ENCODE assay signal across 8 mouse cellular contexts in the genomic region with DNA sequence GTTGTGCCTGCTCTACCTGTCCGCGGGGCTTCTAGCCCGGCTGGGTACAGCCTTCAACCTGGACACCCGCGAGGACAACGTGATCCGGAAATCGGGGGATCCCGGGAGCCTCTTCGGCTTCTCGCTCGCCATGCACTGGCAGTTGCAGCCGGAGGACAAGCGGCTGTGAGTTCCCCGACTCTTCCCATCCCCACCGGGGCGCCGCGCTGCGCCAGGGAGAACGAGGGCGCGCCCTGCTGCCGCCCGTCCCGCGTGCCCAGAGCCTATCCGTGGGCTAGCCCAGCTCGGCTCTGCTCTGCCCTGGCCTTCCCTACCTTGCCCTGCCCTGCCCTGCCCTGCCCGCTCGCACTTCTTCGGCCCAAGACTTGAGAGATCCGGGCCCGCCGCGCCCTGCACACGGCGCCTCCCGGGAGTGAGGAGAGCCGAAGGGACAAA. TPM values are rescaled to one million over a fixed set of nuclear protein-coding genes. Genes with fewer than 3 reads are reported as not detected.
DNase-seq lines count a peak whose midpoint lies in the region; ATAC-seq and TF ChIP-seq lines count a peak whose summit lies in the region.

No protein-coding gene starts in this region.

- ATAC-seq in forebrain, embryonic 14.5 days: peak; percentile 82
- peak; percentile 61 for ATAC-seq in liver, embryonic 14.5 days (ENCODE audit: insufficient read depth)
- ATAC-seq in neural tube, embryonic 13.5 days (ENCODE audit: low read depth): peak; percentile 84

- WGBS in forebrain, embryonic 14.5 days: under 1% methylated on average over 38 of the region's 40 CpGs
- WGBS in liver, embryonic 14.5 days (ENCODE audit: insufficient replicate concordance): 0% methylated on average over 40 of the region's 40 CpGs
- 0% methylated on average over 30 of the region's 40 CpGs for WGBS in neural tube, embryonic 13.5 days

- peak overlapping the region; percentile 93 for H3K4me2 ChIP-seq in forebrain, embryonic 14.5 days (ENCODE audit: low read length)
- H3K4me2 ChIP-seq in liver, embryonic 14.5 days (ENCODE audit: low read depth): peak overlapping the region; percentile 78
- H3K4me2 ChIP-seq in neural tube, embryonic 13.5 days: peak overlapping the region; percentile 94

- no peaks in the 10 kb centered on the region for H3K36me3 ChIP-seq in forebrain, embryonic 14.5 days (ENCODE audit: control insufficient read depth, insufficient read depth, low read length)
- H3K36me3 ChIP-seq in liver, embryonic 14.5 days (replicated peaks; ENCODE audit: control insufficient read depth, insufficient read depth, low read depth): no peaks in the 10 kb centered on the region
- H3K36me3 ChIP-seq in neural tube, embryonic 13.5 days: no peaks in the 10 kb centered on the region

- TF ChIP-seq CTCF in liver, embryonic 14.5 days (IDR thresholded peaks at IDR 0.05; ENCODE audit: low read depth): no peak

- H3K4me1 ChIP-seq in forebrain, embryonic 14.5 days (ENCODE audit: control insufficient read depth, insufficient read depth, low read length): peaks cover 10% of the 10 kb centered on the region
- H3K4me1 ChIP-seq in liver, embryonic 14.5 days (replicated peaks; ENCODE audit: control insufficient read depth in 2 of 2, insufficient read depth in 2 of 2, low read length in 1 of 2): peaks cover 3 to 5% of the 10 kb centered on the region in 2 experiments; a peak in 1 of 4 replicates
- H3K4me1 ChIP-seq in neural tube, embryonic 13.5 days (replicated peaks): peaks cover 21% of the 10 kb centered on the region

- no peak for TF ChIP-seq EP300 in liver, embryonic 14.5 days (IDR thresholded peaks at IDR 0.05; ENCODE audit: low read depth)

- H3K4me3 ChIP-seq in forebrain, embryonic 14.5 days (ENCODE audit: low read depth, low read length): peak overlapping the region; percentile 85
- peak overlapping the region; percentile 63 to 64 for H3K4me3 ChIP-seq in liver, embryonic 14.5 days (ENCODE audit: insufficient read depth in 1 of 2, low read depth in 2 of 2, low read length in 2 of 2)
- H3K4me3 ChIP-seq in neural tube, embryonic 13.5 days: peak overlapping the region; percentile 57

- DNase-seq in ovary, adult 18-20 months (ENCODE audit: low spot score): peak; percentile 29
- no peak for DNase-seq in ovary, postnatal 10 days (ENCODE audit: low spot score)
- DNase-seq in adrenal gland, postnatal 36 days: peak; percentile 68 to 73
- DNase-seq in forebrain, embryonic 14.5 days (ENCODE audit: low spot score): peak; percentile 60
- peak; percentile 71 for DNase-seq in induced T-regulatory cell, adult 2 months (ENCODE audit: low read depth)
- no peak for DNase-seq in liver, embryonic 14.5 days (ENCODE audit: low read depth in 3 of 3, low spot score in 3 of 3)
- no peak for DNase-seq in retina, embryonic 14.5 days (ENCODE audit: low spot score)

- peak overlapping the region; percentile 74 for H3K27ac ChIP-seq in forebrain, embryonic 14.5 days (ENCODE audit: low read depth, low read length)
- no peak overlapping the region for H3K27ac ChIP-seq in liver, embryonic 14.5 days
- H3K27ac ChIP-seq in neural tube, embryonic 13.5 days (replicated peaks): peak overlapping the region; percentile 42

- H3K27me3 ChIP-seq in forebrain, embryonic 14.5 days (replicated peaks; ENCODE audit: control insufficient read depth, insufficient read depth, low read length): no peaks in the 10 kb centered on the region
- peaks cover 16% of the 10 kb centered on the region for H3K27me3 ChIP-seq in liver, embryonic 14.5 days (ENCODE audit: control insufficient read depth, insufficient read depth, low read length)
- H3K27me3 ChIP-seq in neural tube, embryonic 13.5 days: peaks cover 16% of the 10 kb centered on the region

- H3K9me3 ChIP-seq in forebrain, embryonic 14.5 days (replicated peaks; ENCODE audit: control insufficient read depth, low read length): no peaks in the 10 kb centered on the region
- H3K9me3 ChIP-seq in liver, embryonic 14.5 days (ENCODE audit: control insufficient read depth, low read length): no peaks in the 10 kb centered on the region
- no peaks in the 10 kb centered on the region for H3K9me3 ChIP-seq in neural tube, embryonic 13.5 days

- H3K9ac ChIP-seq in forebrain, embryonic 14.5 days (ENCODE audit: low read length): peak overlapping the region; percentile 81
- H3K9ac ChIP-seq in liver, embryonic 14.5 days (replicated peaks): peak overlapping the region; percentile 1; the same call in 1 of the 2 replicates
- peak overlapping the region; percentile 70 for H3K9ac ChIP-seq in neural tube, embryonic 13.5 days

RNA-seq across cellular contexts. Expression of gene Itga6, which starts 41.8 kb away (rescaled TPM):
- total RNA-seq in adrenal gland, postnatal 36 days (2021): 100 to 1,000 TPM; 156 to 185 TPM
- polyA plus RNA-seq in forebrain, embryonic 14.5 days (2014; fragmentation: Nextera tagmentation; extraction: Ambion mirVana): 25.0 and 27.7 TPM in 2 replicates
- polyA plus RNA-seq in liver, embryonic 14.5 days (2012; rRNA removed): 4.1 and 5.5 TPM in 2 replicates
- polyA plus RNA-seq in liver, embryonic 14.5 days (2014; fragmentation: Nextera tagmentation; extraction: Ambion mirVana): 6.2 and 8.4 TPM in 2 replicates
- 24.6 and 26.3 TPM in 2 replicates for polyA plus RNA-seq in neural tube, embryonic 13.5 days (2015; fragmentation: Nextera tagmentation; extraction: Ambion mirVana)

Comparison
In these comparisons a context has a peak if more than half of its experiments do, and no peak if none do; other contexts are left out.
1. DNase-seq: peak in ovary, adult 18-20 months (single experiment), adrenal gland, postnatal 36 days (2 of 2), forebrain, embryonic 14.5 days (single experiment) and induced T-regulatory cell, adult 2 months (single experiment); none in ovary, postnatal 10 days (single experiment), liver, embryonic 14.5 days (0 of 3) and retina, embryonic 14.5 days (single experiment).
2. H3K9ac ChIP-seq: peak in every context shown above with its lines; median percentile 81 in forebrain, embryonic 14.5 days; 70 in neural tube, embryonic 13.5 days; 1 in liver, embryonic 14.5 days.
3. Peak in every context shown above with its lines, with median percentiles within 50 percentile points of each other: ATAC-seq, H3K4me2 ChIP-seq and H3K4me3 ChIP-seq.